Mouse (Mus musculus) layer of hippocampus, postnatal 25 days (tissue): ENCODE data around the gene Cadps. TPM values are rescaled to one million over a fixed set of nuclear protein-coding genes. Genes with fewer than 3 reads are reported as not detected.
A peak's percentile ranks its signal among the peaks of the same experiment; 100 is the strongest.

Source experiments
- DNase-seq, 2 experiments: peaks; one replicate each; pipeline ENCODE4 v3.0.0; 2022; ENCODE audit warnings: mixed read lengths in 2 of 2, low spot score in 1 of 2; ENCODE audit errors: extremely low spot score in 1 of 2
- total RNA-seq, 2 experiments: library from RNA; stranded (reverse); gene quantifications; 2 replicates each; pipeline ENCODE4 v1.2.3; 2021

Gene Cadps
- total RNA-seq, 2 experiments from 2014 or later, result 212 to 235 TPM

DNA sequence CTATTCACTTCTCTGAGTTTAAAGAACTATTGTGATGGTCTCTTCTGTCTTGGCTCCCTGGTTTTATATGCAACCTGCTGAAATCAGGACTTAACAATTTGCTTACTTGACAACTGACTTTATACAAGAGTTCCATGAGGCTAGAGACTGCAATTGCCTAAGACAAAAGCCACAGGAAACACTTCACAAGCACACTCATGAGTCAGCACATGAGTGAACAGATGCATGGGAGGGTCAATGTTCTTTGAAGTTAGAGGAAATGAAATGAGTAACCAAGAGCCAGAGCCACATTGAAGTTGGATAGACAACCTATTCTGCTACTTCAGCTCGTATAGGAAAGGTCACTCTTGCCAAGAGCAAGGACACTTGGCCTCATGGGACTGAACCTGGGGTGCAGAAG, 71.1 kb downstream of the Cadps start:
- no peak for DNase-seq

DNA sequence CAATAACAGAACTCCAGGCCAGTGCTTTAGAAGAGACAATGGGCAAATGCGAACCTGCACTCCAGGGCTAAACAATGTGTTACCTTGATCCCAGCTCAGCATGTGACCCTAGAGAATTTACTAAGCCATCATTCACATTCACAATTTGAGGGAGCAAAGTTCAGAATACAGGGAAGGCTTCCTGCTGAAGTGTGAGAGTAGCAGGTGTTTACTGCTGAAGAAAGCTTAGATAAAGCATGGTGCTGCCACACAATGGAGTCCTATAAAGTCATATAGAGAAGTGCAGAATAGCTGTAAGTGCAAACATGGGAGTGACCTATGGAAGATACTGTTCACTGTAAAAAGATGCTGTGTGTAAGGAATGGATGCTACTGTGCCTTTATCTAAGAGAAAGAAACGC, 91.9 kb downstream of the Cadps start:
- DNase-seq, result no peak

DNA sequence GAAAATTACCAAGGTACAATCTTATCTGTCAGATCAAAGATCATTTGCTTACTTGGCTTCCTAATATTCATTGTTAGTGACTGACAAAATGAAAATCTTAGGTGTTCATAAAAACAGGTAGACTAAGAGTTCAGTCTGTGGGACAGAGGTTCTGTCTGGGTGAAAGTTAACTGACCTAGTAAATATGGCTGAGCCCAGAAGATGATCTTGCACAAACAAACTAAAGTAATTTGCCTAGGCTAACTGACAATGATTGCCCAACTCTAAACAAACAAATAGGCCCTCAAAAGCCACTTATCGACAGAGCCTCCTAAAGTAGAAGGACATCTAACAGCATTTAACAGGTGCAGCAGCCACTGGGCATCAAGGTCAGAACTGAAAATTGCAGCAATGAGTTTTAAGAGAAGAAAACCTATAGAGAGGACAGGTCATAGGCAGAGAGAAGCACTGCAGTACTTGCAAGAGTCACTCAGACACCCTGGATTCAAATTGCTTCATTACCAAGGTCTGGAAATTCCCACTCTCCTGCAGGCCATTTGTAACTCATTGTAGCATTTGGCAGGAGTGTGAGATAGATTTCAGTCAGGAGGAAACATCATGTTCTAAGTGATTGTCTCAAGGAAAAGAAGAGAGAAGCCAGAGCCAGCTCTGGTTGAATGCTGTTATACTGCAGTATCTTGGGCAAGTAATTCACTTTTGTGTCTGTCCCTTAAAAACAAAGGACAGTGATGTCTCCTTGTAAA, 100.3 kb downstream of the Cadps start:
- no peak for DNase-seq

DNA sequence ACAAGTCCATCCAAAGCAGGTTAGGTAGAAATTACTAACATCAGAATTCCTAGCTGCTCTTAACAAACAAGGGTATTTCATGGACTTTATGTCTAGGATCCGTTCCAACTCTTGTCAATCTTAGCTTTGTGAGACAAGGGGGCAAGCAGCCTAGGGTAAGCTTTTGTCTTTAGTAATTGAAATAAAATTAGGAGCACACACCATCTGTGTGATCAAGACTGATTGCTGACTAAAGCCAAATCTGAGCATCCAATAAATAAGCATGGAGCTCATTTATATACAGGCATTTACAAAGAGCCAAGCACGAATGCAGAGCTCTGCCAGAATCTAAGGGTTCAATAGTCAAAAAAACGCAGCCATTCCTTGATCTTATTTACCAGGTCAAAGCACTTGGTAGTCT, 104.1 kb downstream of the Cadps start:
- no peak for DNase-seq

DNA sequence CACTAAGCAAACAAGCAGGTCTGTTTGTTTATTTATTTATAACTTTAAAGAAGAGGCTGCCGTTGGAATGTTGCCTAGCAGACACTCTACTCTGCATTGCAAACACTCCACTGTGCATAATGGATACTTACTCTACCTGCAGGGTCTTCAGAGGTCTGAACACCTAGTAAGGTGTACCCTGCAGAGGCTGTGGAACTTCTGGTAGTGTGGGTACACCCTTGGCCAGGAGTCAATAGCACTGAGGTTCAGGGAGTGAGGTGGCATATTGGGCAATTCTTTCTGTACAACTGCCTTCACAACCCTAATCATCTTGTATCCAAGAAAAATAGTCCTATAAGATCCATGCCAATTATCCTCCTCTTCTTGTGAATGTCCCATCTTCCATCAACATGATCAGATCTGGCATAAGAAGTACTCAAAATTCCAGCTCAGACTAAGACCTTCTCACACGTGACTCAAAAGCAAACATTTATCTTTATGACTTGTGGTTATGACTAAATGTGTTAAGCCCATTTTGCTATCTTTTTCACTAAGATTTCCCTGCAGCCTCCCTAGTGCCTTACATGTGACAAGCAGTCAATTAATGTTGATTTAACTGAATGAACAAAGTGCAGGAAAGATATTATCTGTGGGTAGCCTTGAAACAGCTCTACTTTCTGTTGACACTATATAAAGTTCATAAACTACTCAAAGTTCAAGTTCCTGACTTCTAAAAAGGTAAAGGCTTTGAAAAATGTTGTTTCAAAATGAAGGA, 106.8 kb downstream of the Cadps start:
- no peak for DNase-seq

DNA sequence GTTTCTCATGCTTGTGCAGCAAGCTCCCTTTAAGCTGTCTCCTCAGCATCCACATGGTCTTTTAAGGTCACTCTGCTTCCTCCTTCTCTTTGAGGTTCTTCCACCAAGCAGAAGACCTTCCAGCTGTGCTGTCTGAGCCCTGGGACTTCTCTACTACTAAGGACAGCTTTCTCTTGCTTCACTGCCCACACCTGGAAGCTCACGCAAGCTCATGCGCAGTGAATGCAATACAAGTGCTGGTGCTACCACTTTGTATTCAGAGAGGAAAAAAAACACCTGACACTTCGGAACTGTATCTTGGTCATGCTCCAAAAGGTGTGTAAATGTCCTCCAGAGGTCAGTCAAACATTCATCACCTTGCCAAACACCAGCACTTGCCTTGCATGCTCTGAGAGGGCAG, 115.5 kb downstream of the Cadps start:
- no peak for DNase-seq

DNA sequence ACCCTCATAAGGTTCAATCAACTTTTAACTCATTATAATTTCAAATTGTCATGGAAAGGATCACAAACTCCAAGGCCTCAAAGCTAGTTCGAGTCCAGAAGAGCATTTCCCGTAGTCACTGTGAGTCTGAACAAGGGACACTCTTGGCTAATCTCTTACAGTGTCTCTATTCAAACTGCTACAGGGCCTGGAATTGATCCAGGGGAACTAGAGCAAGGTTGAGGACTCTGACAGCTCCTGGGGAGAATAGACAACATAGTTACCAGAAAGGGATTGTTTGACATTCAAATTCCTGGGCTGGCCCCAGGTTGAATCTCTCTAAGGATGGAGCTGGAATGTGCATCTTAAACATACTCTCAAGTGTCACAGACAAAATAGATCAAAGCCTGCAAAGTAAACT, 118.4 kb downstream of the Cadps start:
- DNase-seq, result no peak

DNA sequence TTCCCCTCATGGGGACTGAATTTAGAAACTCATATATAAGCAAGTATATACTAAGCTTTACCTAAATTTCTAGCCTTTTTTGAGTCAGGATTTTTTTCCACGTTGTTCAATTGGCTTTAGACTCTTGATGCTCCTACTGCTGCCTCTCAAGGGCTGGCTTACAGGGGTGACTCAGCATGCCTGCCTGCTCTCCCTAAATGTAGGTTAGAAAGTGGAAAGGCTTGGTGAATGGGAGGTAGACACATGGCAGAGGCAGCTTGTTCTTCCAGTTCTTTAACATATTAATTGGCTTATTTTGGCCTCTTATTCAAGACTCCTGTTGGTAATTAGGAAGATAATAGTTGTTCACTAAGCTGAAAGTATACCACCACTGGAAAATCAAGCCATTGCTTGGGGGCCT, 132.7 kb downstream of the Cadps start:
- DNase-seq, result no peak

DNA sequence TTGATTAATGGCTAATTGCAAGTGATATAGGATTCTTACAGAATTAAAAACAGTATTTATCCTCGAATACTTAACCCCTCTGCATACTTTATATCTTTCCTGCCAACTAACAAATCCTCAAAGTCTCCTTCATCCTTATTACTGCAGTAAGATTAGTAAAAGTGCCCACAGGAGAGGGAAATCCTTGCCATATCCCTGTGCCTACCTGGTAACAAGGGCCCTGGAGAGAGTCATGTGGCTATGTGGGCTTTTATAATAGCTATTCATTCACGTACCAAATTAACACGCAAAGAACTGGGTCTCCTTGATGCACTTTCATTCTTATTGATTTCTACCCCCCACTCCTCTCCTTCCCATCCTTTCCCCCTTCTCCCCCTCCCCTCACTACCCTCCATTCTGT, 137.9 kb downstream of the Cadps start:
- DNase-seq, result no peak

DNA sequence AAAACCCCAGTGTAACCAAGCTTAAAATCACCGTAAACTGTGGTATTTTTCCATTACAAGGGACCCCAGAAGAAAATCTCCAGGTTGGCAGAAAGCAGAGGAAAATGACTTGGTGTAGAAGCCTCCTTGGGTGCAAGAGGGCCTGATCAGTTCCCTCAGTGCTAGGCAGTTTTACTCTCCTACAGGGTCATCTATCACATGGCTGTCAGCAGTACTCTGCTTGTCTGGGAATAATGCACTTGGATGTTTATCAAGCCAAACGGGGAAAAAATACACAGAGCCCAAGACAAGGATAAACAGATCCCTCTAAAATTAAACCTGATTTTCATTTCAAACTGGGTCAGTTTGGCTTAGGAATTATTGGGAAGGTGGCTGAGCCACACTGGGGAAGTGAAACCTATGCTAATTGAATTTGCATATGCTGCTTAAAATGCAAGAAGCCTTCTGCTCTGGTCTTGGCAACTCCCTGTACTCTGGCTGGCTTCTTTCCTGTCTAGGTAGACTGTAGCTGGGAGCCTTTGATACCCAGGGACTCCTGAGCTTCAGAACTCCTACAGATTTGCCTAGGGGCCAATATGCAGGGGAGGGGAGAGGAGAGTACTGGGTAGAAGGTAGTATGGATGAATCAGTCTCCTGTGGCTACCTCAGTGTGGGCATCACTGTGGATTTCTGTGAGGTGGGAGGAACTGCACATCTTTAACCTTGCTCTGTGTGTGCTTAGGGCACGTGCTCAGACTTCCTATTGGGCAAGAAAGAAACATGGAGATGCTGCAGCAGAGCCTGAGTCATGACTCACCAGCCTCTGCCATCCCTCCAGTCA, 141.8 kb downstream of the Cadps start:
- DNase-seq, result no peak

DNA sequence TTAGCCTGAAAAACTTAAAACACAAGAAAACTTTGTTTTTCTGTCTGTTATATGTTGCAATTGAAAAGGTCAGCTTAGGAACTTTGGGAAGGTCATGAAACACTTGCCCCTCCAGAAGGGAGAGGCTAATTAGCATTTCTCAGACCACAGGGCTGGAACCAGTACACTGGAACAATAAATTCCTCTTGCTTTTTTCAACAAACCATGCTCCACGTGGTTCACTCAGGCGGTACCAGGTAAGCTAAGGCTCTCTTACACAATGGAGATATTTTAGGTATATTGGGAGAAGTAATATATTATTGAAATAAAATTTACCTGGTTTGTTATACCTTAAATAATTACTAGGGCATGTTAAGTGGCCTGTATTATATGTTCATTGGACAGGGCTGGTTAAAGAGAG, 161.4 kb downstream of the Cadps start:
- DNase-seq, result no peak

DNA sequence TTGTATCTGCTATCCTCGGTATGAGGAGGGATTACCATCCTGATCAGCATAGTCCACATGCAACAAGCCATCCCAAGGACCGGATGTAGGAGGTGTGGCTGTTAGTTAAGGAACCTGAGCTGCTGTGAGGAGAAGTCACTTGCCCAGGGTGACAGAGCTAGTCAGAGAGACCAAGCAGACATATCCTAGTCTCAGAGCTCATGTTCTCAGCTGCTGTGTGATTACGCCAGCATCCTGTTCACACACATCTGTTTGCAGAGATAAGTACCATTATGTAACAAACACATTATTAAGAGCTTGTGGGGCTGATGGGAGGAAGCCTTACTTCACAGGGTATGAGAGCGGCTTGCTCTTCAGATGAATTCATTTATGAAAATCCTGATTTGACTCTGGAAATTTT, 165.5 kb downstream of the Cadps start:
- no peak for DNase-seq

DNA sequence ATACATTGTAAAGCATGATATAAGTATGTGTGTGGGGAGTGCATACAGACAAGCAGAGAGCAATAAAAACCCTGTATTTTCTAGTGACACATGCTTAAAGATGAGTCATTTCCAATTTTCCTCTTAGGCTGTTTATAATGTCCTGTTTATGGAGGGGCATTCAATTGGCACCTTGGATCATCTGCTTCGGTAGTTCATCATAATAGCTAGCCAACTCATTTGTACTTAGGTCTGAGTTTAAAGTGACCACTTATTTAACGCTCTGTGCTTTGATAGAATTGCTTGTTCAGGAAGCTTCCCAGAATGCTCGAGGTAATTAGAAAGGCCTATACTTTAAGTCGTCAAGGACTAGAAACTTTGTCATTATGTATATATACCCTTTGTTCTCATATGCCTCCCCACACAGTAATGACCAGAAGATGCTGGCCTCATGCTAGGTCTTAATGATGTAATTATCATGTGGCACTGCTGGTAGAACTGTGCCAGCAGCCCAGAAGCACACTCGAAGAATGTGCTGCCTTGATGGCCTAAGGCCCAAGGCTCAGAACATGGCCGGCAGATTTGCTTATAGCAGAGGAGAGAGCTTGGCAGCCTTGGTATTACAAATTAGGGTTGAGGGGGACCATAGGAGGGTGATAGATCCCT, 179.9 kb downstream of the Cadps start:
- DNase-seq, result no peak

DNA sequence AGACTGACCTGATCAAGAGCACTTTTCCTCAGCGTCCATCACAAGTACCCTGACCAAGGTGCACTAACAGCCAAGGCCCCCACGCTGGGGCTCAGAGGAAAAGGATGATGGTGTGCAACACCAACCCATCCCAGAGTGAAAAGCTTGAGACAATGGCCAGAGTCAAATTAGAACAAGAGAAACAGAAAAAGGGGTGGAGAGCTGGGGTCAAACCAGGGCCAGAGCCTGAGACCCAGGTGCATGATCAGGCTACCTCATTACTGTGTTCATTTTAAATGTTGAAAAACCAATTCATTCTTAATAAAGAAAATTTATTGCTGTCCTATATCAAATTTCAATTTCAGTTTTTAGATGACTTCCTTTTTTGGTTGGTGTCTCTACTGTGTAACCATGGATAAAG, 184.1 kb downstream of the Cadps start:
- DNase-seq, result no peak

DNA sequence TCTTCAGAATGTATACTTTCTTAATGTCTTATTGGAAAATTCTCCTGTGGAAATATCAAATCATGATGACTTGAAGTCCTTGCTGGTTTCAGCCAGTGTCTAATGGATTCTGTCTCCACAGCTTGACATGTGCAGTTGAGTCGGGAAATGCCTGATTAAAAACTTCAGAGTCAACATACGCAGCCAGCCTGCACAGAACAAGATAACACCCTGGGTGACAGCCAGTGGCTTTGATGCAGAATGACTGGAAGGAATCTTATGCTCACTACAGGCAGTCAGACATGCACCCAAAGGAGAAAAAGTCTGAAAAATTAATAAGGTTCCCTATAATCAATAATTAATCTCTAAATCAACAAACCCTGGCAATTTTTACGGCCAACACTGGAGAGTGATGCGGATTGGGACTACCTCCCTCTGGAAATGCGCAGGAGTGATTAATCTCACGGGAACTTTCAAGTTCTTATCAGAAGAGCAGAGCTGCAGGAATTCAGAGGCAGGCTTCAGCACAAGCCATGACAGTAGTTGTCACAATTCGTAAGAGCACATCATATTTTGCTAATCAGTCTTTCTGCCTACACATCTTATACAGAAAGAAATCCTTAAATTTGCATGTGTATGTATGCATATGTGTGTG, 185.6 kb downstream of the Cadps start:
- no peak for DNase-seq

DNA sequence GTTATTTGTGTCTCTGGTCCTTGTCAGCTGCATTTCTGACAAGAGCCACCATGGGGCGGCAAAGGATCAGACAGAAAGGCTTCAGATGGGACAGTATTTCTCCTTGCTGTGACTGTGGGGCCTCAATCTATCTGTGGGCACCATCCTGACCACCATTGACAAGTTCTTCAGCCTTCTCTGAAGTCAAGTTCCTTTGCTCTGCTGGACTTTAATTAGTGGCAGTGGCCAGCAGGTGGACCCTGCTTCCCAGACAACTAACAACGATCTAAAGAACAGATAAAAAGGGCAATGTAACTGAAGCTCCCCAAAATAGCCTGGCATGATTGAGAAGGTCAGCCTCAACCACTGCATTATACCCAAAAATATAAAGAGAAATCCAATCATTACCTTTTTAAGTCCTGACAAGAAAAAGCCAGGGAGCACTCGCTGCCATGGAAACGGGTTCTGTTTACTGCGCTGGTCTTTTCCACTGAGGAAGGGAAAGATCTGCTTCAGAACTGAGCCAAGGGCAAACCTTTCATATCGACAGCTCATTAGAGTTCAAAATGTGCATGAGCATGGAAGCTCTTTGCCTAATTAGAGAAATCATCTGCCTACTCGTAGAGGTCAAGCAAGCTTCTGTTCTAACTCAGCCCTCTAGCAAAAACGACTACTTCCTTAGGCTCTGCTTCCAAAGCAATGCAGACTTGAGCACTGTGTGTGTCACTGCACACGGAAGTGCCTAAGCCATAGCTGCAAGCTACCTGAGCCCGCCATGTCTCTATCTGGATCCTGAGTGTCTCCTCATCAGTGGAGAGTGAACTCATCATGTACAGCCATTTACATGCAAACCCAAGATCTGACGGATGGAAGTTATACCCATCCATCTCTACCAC, 198.4 kb downstream of the Cadps start:
- DNase-seq, result peak in 1 of 2 experiments; percentile 63

DNA sequence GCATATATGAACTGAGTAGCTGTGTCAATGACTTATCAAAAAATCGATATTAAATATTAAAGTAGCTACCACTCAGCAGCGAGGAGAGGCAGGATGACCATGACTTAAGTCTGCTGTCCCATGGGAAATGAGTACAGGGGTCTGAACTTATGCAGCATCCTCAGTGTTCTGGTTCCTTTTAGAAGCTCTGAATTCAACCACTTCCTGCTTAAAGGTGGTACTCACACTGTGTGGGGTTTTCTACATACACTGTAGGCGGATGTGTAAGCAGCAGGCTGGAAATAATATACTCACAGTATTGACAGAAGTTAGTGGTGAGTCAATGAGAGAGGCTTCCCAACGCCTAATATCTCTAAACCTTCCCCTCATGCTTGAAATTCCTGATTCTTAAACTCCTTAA, 215.9 kb downstream of the Cadps start:
- no peak for DNase-seq

DNA sequence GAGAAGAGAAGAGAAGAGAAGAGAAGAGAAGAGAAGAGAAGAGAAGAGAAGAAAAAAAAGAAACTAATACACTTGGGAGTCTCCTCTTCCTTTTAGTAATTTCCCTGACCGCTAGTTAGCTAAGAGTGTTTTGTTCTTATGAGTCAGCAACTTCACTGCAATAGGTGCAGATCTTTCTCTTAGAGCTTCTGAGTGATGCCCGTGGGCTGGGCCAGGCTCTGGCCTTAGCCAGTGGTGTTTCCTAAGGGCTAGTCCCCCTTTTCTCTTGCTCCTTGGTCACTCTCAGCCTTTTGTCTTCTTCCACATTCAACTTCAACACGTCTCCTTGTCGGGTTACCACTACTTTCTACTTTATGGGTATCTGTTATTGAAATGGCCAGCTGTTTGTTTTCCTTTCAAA, 216.7 kb downstream of the Cadps start:
- no peak for DNase-seq

DNA sequence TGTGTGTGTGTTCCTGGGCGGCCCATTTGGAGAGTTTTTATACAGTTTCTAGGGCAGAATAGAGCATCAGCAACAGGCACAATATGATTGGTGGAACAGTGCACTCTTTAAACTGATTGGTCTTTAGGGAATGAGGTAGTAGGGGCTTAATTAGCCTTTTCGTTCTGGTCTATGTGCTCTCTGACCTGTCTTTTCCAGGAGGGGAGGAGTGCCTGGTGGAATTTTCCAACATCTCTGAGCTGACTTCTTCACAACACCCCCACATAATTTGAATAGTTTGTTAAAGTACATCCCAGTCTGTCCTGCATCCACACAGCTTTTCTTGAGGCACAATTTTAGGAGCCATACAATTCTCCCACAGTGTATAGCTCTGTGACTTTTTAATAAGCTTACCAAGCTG, 220.8 kb downstream of the Cadps start:
- no peak for DNase-seq
